Mouse (Mus musculus) liver, adult (tissue): ENCODE data around the gene Fcgr3.

Source experiments
- GATA4 ChIP-seq: IDR thresholded peaks from 2 replicates; pipeline ENCODE4 v1.6.1; 2014; ENCODE audit warnings: mild to moderate bottlenecking, low read length; ENCODE audit not compliant: insufficient replicate concordance

Fcgr3 gene

GRCm38 (mm10) chr1:171097136-171097535 is 32.4 kb upstream of the Fcgr3 start:
- no peak for TF ChIP-seq GATA4

GRCm38 (mm10) chr1:171096110-171096964 is 31.6 kb upstream of the Fcgr3 start:
- no peak for TF ChIP-seq GATA4

GRCm38 (mm10) chr1:171094424-171094823 is 29.7 kb upstream of the Fcgr3 start:
- TF ChIP-seq GATA4, result no peak

GRCm38 (mm10) chr1:171090761-171091160 is 26.0 kb upstream of the Fcgr3 start:
- TF ChIP-seq GATA4, result no peak

GRCm38 (mm10) chr1:171089891-171090290 is 25.2 kb upstream of the Fcgr3 start:
- TF ChIP-seq GATA4, result no peak

GRCm38 (mm10) chr1:171085718-171086117 is 21.0 kb upstream of the Fcgr3 start:
- TF ChIP-seq GATA4, result no peak

- no peak for TF ChIP-seq GATA4
These were observed 3.2 kb downstream of the Fcgr3 start for GRCm38 (mm10) chr1:171061566-171061965.

- no peak for TF ChIP-seq GATA4
These were observed 4.3 kb downstream of the Fcgr3 start for GRCm38 (mm10) chr1:171060392-171060791.

- no peak for TF ChIP-seq GATA4
These were observed 5.5 kb downstream of the Fcgr3 start for GRCm38 (mm10) chr1:171059203-171059602.

GRCm38 (mm10) chr1:171057253-171057652 is 7.5 kb downstream of the Fcgr3 start:
- TF ChIP-seq GATA4, result no peak

- TF ChIP-seq GATA4, result no peak
These were observed 11.4 kb downstream of the Fcgr3 start for GRCm38 (mm10) chr1:171053305-171053704.

GRCm38 (mm10) chr1:171050774-171051173 is 14.0 kb downstream of the Fcgr3 start:
- no peak for TF ChIP-seq GATA4

GRCm38 (mm10) chr1:171049263-171049662 is 15.5 kb downstream of the Fcgr3 start:
- TF ChIP-seq GATA4, result no peak

GRCm38 (mm10) chr1:171046501-171046900 is 18.2 kb downstream of the Fcgr3 start:
- no peak for TF ChIP-seq GATA4

- TF ChIP-seq GATA4, result no peak
These were observed 19.7 kb downstream of the Fcgr3 start for GRCm38 (mm10) chr1:171045079-171045465.

GRCm38 (mm10) chr1:171044365-171045078 is 20.2 kb downstream of the Fcgr3 start:
- no peak for TF ChIP-seq GATA4

- no peak for TF ChIP-seq GATA4
These were observed 21.1 kb downstream of the Fcgr3 start for GRCm38 (mm10) chr1:171043594-171044153.

- no peak for TF ChIP-seq GATA4
These were observed 24.9 kb downstream of the Fcgr3 start for GRCm38 (mm10) chr1:171039880-171040279.
